Mouse (Mus musculus): ENCODE results near the gene Gak. TPM values are rescaled to one million over a fixed set of nuclear protein-coding genes. Genes with fewer than 3 reads are reported as not detected.

The Gak gene
- polyA plus RNA-seq, 1 experiment from 2014 or later: 40.8 TPM

DNA sequence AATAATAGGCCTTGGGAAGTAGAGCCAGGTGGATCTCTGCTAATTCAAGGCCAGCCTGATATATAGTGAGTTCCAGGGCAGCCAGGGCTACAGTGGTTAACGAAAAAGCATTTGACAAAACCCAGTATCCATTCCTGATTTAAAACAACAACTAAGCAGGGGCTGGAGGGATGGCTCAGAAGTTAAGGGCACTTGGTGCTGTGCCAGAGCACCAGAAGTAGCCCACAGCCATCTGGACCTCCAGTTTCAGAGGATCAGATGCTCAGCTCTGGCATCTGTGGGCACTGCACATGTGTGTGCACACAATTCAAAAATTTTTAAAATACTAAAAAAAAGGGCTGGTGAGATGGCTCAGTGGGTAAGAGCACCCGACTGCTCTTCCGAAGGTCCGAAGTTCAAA is 4.1 kb upstream of the Gak start:
- no peak overlapping the region for H3K9ac ChIP-seq (ENCODE audit: low read depth, low read length)
- H3K4me3 ChIP-seq (ENCODE audit: low read depth, low read length): no peak overlapping the region
- H3K9me3 ChIP-seq (ENCODE audit: control insufficient read depth, low read length): no peaks in the 10 kb centered on the region
- H3K27ac ChIP-seq (ENCODE audit: low read depth, low read length): no peak overlapping the region
- no peak for DNase-seq (ENCODE audit: low spot score)
- no peaks in the 10 kb centered on the region for H3K27me3 ChIP-seq (ENCODE audit: control insufficient read depth, insufficient read depth, low read length)
- ATAC-seq (ENCODE audit: low FRiP score): no peak
- no peak overlapping the region for H3K4me2 ChIP-seq (replicated peaks; ENCODE audit: low read depth, low read length)
- peaks cover 2% of the 10 kb centered on the region; the same call in 1 of the 2 replicates for H3K4me1 ChIP-seq (replicated peaks; ENCODE audit: control insufficient read depth, insufficient read depth, low read length)
- no peaks in the 10 kb centered on the region for H3K36me3 ChIP-seq (ENCODE audit: control insufficient read depth, insufficient read depth, low read length)
- 79% methylated on average over 4 of the region's 4 CpGs for WGBS

DNA sequence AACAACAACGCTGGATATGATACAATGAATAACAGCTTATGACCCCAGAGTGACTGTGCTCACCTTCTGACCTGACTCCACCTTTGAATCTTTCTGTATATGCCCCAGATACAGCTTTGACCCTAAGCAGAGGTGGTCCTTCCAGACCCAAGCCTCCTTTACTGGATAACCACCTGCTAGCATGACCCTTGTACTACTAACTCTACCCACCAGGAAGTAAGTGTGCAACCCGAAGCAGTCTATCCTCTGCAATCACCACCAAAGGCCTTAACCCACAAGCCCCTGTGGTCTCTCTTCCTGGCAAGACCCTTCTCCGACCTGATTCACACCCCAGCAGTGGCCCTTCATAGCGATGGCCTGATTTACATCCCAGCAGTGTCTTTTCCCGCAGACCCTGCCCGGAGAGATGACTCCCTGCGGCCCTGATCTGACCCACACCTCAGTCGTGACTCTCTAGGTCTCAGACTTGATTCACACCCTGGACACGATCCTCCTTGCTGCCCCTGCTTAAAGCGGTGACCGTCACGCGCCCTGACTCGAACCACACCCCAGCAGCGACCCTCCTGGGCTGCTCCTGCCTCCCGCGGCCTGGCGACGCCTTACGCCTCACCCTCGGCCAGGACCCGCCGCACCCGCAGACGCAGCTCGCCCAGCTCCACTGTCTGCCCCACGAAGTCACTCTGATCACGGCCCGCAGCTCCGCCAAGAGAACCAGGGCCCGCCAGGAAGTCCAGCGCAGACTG is 493 bp downstream of the Gak start:
- no peak for DNase-seq (ENCODE audit: low spot score)

DNA sequence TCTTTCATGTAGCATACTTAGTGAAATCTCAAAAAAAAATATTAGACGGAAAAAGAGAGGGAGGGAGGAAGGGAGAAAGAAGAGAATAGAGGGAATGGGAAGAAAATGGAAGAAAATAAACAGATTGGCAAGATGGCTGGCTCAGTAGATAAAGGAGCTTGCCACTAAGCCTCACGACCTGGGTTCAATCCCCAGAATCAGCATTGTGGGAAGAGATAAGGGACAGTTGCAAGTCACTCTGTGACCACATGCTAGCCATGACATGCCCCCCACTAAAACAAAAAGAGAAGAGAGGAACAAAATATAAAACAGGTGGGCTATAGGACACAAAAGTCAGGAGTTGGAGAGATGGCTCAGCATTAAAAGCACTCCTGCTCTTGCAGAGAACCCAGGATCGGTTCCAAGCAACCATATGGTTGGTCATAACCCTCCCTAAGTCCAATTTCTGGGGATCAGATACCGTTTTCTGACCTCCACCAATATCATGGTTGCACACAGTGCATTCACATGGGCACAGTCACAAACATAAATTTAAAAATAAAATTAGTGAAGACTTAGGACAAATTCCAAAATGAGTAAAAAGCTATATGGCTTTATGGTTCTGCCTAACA is 3.4 kb downstream of the Gak start:
- Histone ChIP-seq H3K27ac (ENCODE audit: low read depth, low read length) (no peak overlapping the region), H3K9ac (ENCODE audit: low read depth, low read length) (no peak overlapping the region), H3K4me3 (ENCODE audit: low read depth, low read length) (no peak overlapping the region), H3K4me2 (replicated peaks; ENCODE audit: low read depth, low read length) (no peak overlapping the region), H3K36me3 (ENCODE audit: control insufficient read depth, insufficient read depth, low read length) (0 out of 2 replicates have a peak, but pooled peaks cover 4% of the 10 kb centered on the region), H3K4me1 (replicated peaks; ENCODE audit: control insufficient read depth, insufficient read depth, low read length) (peaks cover 2% of the 10 kb centered on the region; the same call in 1 of the 2 replicates), H3K9me3 (ENCODE audit: control insufficient read depth, low read length) (no peaks in the 10 kb centered on the region), H3K27me3 (ENCODE audit: control insufficient read depth, insufficient read depth, low read length) (no peaks in the 10 kb centered on the region)
- ATAC-seq (ENCODE audit: low FRiP score) (no peak), DNase-seq (ENCODE audit: low spot score) (no peak)
- WGBS: 87% methylated on average over 4 of the region's 4 CpGs

More for the DNA sequence above, 493 bp downstream of the Gak start:
- peak overlapping the region; percentile 87 for H3K9ac ChIP-seq (ENCODE audit: low read depth, low read length)
- 2% methylated on average over 32 of the region's 32 CpGs for WGBS
- peak; percentile 90 for ATAC-seq (ENCODE audit: low FRiP score)
- H3K4me1 ChIP-seq (replicated peaks; ENCODE audit: control insufficient read depth, insufficient read depth, low read length): peaks cover 2% of the 10 kb centered on the region; the same call in 1 of the 2 replicates
- H3K27me3 ChIP-seq (ENCODE audit: control insufficient read depth, insufficient read depth, low read length): no peaks in the 10 kb centered on the region
- H3K9me3 ChIP-seq (ENCODE audit: control insufficient read depth, low read length): no peaks in the 10 kb centered on the region
- H3K4me3 ChIP-seq (ENCODE audit: low read depth, low read length): peak overlapping the region; percentile 62
- H3K36me3 ChIP-seq (ENCODE audit: control insufficient read depth, insufficient read depth, low read length): 0 out of 2 replicates have a peak, but pooled peaks cover 2% of the 10 kb centered on the region
- H3K4me2 ChIP-seq (replicated peaks; ENCODE audit: low read depth, low read length): peak overlapping the region; percentile 81
- H3K27ac ChIP-seq (ENCODE audit: low read depth, low read length): peak overlapping the region; percentile 80

DNA sequence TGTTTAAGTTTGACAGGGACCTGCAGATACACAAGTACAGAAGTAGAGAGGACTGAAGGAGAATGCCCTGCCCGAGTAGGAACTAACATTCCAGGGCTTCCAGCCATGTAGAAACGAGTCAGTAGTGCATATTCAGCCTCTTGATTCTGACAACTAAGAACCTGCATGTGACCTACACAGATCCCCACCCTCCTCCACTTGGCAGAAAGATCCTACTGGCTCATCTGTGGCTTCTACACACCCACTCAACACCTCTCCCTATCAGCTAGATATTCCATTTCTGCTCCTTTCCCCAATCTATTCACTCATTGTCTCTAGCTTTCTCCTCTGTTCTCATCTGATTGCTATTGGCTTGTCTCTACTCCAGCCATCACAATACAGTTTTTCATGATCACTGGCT is 7.7 kb downstream of the Gak start:
- Histone ChIP-seq H3K27me3 (ENCODE audit: control insufficient read depth, insufficient read depth, low read length) (no peaks in the 10 kb centered on the region), H3K36me3 (ENCODE audit: control insufficient read depth, insufficient read depth, low read length) (0 out of 2 replicates have a peak, but pooled peaks cover 4% of the 10 kb centered on the region), H3K4me3 (ENCODE audit: low read depth, low read length) (no peak overlapping the region), H3K9me3 (ENCODE audit: control insufficient read depth, low read length) (no peaks in the 10 kb centered on the region), H3K4me1 (replicated peaks; ENCODE audit: control insufficient read depth, insufficient read depth, low read length) (no peaks in the 10 kb centered on the region), H3K4me2 (replicated peaks; ENCODE audit: low read depth, low read length) (no peak overlapping the region), H3K27ac (ENCODE audit: low read depth, low read length) (no peak overlapping the region), H3K9ac (ENCODE audit: low read depth, low read length) (no peak overlapping the region)
- WGBS: 76% methylated on average over 2 of the region's 2 CpGs
- DNase-seq (ENCODE audit: low spot score) (no peak), ATAC-seq (ENCODE audit: low FRiP score) (no peak)

DNA sequence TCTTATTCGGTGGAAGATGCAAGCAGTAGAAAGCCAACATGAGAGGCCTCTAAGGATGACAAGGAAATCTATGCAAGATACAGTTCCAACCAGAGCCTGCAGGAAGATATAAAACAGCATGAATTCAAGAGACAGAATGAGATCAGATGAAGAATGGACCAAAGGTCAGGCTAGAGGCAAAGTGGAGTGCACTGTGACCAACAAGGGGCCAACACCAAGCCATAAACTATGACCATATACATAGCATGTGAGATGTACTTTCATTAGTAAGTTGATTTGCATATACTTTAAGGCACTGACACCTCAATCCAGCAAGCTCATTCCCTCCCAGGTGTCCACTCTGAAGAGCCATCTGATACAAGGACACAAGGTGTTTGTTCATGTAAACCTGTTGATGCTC is 19.1 kb downstream of the Gak start:
- Histone ChIP-seq H3K36me3 (ENCODE audit: control insufficient read depth, insufficient read depth, low read length) (peaks cover 10% of the 10 kb centered on the region), H3K4me1 (replicated peaks; ENCODE audit: control insufficient read depth, insufficient read depth, low read length) (no peaks in the 10 kb centered on the region), H3K4me2 (replicated peaks; ENCODE audit: low read depth, low read length) (no peak overlapping the region), H3K27me3 (ENCODE audit: control insufficient read depth, insufficient read depth, low read length) (no peaks in the 10 kb centered on the region), H3K9me3 (ENCODE audit: control insufficient read depth, low read length) (no peaks in the 10 kb centered on the region), H3K27ac (ENCODE audit: low read depth, low read length) (no peak overlapping the region), H3K4me3 (ENCODE audit: low read depth, low read length) (no peak overlapping the region), H3K9ac (ENCODE audit: low read depth, low read length) (no peak overlapping the region)
- WGBS: 97% methylated on average over 1 of the region's 1 CpGs
- ATAC-seq (ENCODE audit: low FRiP score) (no peak), DNase-seq (ENCODE audit: low spot score) (no peak)

DNA sequence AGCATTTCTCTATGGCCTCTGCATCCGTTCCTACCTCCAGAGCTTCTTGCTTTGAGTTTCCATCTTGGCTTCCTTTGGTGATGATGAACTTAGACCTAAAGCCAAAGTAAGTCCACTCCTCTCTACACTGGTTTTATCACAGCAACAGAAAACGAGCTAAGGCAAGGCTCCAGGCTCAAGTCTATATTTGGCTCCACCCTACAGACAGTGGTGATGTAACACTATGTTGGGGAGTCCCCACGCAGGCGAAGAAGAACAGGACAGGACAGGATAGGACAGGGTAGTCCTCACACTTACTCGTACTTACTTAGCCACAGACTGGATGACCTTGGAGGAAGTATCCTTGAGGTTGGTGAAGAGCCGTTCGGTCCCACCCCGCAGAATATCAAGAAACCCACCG is 27.0 kb downstream of the Gak start:
- Histone ChIP-seq H3K9me3 (ENCODE audit: control insufficient read depth, low read length) (no peaks in the 10 kb centered on the region), H3K9ac (ENCODE audit: low read depth, low read length) (no peak overlapping the region), H3K36me3 (ENCODE audit: control insufficient read depth, insufficient read depth, low read length) (peaks cover 14% of the 10 kb centered on the region), H3K4me3 (ENCODE audit: low read depth, low read length) (no peak overlapping the region), H3K4me2 (replicated peaks; ENCODE audit: low read depth, low read length) (no peak overlapping the region), H3K27ac (ENCODE audit: low read depth, low read length) (no peak overlapping the region), H3K4me1 (replicated peaks; ENCODE audit: control insufficient read depth, insufficient read depth, low read length) (no peaks in the 10 kb centered on the region), H3K27me3 (ENCODE audit: control insufficient read depth, insufficient read depth, low read length) (no peaks in the 10 kb centered on the region)
- WGBS: 93% methylated on average over 9 of the region's 9 CpGs
- no peak for ATAC-seq (ENCODE audit: low FRiP score)
- DNase-seq (ENCODE audit: low spot score): no peak

DNA sequence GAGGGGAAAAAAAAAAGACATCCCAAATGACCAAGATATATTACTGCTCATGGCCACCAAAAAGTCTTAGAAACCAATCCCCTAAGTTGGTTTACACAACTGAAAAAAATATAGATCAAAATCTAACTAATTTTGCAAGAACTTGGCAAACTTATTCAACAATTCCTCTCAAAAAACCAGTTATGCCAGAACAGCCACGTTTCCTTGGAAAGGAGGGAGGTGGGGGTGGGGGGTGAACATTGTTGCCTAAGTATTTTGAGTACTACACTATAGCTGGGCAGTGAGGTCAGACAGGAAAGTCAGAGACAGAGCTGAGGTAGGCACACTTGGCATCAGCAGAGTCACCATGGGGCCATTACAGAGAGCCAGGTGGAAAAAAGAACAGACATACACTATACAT is 29.6 kb downstream of the Gak start:
- H3K9ac ChIP-seq (ENCODE audit: low read depth, low read length): no peak overlapping the region
- no peaks in the 10 kb centered on the region for H3K9me3 ChIP-seq (ENCODE audit: control insufficient read depth, low read length)
- DNase-seq (ENCODE audit: low spot score) (no peak), ATAC-seq (ENCODE audit: low FRiP score) (no peak)
- no peaks in the 10 kb centered on the region for H3K27me3 ChIP-seq (ENCODE audit: control insufficient read depth, insufficient read depth, low read length)
- WGBS: 88% methylated on average over 1 of the region's 1 CpGs
- peaks cover 19% of the 10 kb centered on the region; the same call in 1 of the 2 replicates for H3K36me3 ChIP-seq (ENCODE audit: control insufficient read depth, insufficient read depth, low read length)
- H3K4me1 ChIP-seq (replicated peaks; ENCODE audit: control insufficient read depth, insufficient read depth, low read length): no peaks in the 10 kb centered on the region
- no peak overlapping the region for H3K4me3 ChIP-seq (ENCODE audit: low read depth, low read length)
- H3K27ac ChIP-seq (ENCODE audit: low read depth, low read length): no peak overlapping the region
- H3K4me2 ChIP-seq (replicated peaks; ENCODE audit: low read depth, low read length): no peak overlapping the region

DNA sequence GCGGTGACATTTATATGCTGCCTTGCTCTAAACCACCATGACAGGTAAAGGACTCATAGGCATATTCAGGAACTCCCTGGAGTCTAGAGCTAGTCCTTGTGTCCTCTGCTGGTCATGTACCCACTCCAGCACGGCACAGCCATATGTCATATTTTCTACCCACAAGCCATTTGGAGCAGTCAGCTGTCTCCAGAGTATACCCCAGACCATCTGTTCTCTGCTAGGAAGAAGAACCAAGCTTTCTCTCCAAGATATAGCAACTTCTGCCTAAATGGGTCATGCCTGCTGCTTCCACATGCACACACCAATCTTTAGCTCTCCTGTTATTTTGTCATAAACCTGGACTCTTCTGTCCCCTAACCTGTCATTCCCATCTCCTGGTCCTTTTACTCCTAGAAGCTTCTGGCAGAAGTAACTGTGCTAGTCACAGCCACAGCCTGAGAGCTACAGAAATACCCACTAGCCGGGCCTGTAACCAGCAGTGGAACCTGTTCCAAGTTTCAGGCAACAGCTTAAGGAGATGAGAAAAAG is 48.1 kb downstream of the Gak start:
- H3K9me3 ChIP-seq (ENCODE audit: control insufficient read depth, low read length): no peaks in the 10 kb centered on the region
- peaks cover 11% of the 10 kb centered on the region for H3K36me3 ChIP-seq (ENCODE audit: control insufficient read depth, insufficient read depth, low read length)
- no peak overlapping the region for H3K4me2 ChIP-seq (replicated peaks; ENCODE audit: low read depth, low read length)
- DNase-seq (ENCODE audit: low spot score) (no peak), ATAC-seq (ENCODE audit: low FRiP score) (no peak)
- 88% methylated on average over 3 of the region's 3 CpGs for WGBS
- H3K27me3 ChIP-seq (ENCODE audit: control insufficient read depth, insufficient read depth, low read length): no peaks in the 10 kb centered on the region
- no peak overlapping the region for H3K9ac ChIP-seq (ENCODE audit: low read depth, low read length)
- no peak overlapping the region for H3K4me3 ChIP-seq (ENCODE audit: low read depth, low read length)
- no peak overlapping the region for H3K27ac ChIP-seq (ENCODE audit: low read depth, low read length)
- no peaks in the 10 kb centered on the region for H3K4me1 ChIP-seq (replicated peaks; ENCODE audit: control insufficient read depth, insufficient read depth, low read length)

All from hindbrain, embryonic 11.5 days (tissue).